Mouse (Mus musculus) myocyte (in vitro differentiated cells): ENCODE measurements around the gene 1700069L16Rik. TPM values are rescaled to one million over a fixed set of nuclear protein-coding genes. Genes with fewer than 3 reads are reported as not detected.

Source experiments
- H3K27me3 ChIP-seq: one replicate; pipeline ENCODE4 v1.6.1; 2011; ENCODE audit not compliant: control insufficient read depth, insufficient read depth, insufficient read length
- H3K36me3 ChIP-seq: one replicate; pipeline ENCODE4 v1.6.1; 2011; ENCODE audit not compliant: control insufficient read depth, insufficient read depth
- H3K4me2 ChIP-seq: one replicate; pipeline ENCODE4 v1.6.1; 2011; ENCODE audit warnings: low read depth, control low read depth
- H3K4me3 ChIP-seq: one replicate; pipeline ENCODE4 v1.5.1; 2011; ENCODE audit warnings: mild to moderate bottlenecking, control low read depth, moderate library complexity
- H3K79me2 ChIP-seq: one replicate; pipeline ENCODE4 v1.6.1; 2011; ENCODE audit not compliant: control insufficient read depth, insufficient read depth
- H3ac ChIP-seq: one replicate; pipeline ENCODE4 v1.6.1; 2011; ENCODE audit not compliant: control insufficient read depth, insufficient read length
- CEBPB ChIP-seq: IDR thresholded peaks from 2 replicates; pipeline ENCODE4 v1.6.1; 2011; ENCODE audit warnings: mild to moderate bottlenecking, moderate library complexity; ENCODE audit not compliant: poor library complexity, insufficient read depth, severe bottlenecking
- E2F4 ChIP-seq: IDR thresholded peaks from one replicate; pipeline ENCODE4 v1.6.1; 2011; ENCODE audit warnings: mild to moderate bottlenecking, control low read depth, moderate library complexity; ENCODE audit not compliant: insufficient read depth
- MAX ChIP-seq: IDR thresholded peaks from one replicate; pipeline ENCODE4 v1.6.1; 2011; ENCODE audit warnings: low read depth, mild to moderate bottlenecking, control low read depth
- MYOD1 ChIP-seq, 3 experiments: IDR thresholded peaks; one replicate each; pipeline ENCODE4 v1.6.1; 2011; ENCODE audit warnings: control low read depth in 2 of 3, low read depth in 2 of 3, mild to moderate bottlenecking in 2 of 3, moderate library complexity in 1 of 3; ENCODE audit not compliant: insufficient read length in 2 of 3, control insufficient read depth in 1 of 3
- MYOG ChIP-seq, 3 experiments: IDR thresholded peaks; one replicate each; pipeline ENCODE4 v1.6.1; 2011; ENCODE audit warnings: control low read depth in 2 of 3, low read depth in 2 of 3, mild to moderate bottlenecking in 2 of 3; ENCODE audit not compliant: insufficient read length in 2 of 3, control insufficient read depth in 1 of 3, insufficient read depth in 1 of 3
- POLR2A ChIP-seq: IDR thresholded peaks from one replicate; pipeline ENCODE4 v1.6.1; 2011; ENCODE audit warnings: low read depth, mild to moderate bottlenecking, control low read depth, moderate library complexity; ENCODE audit not compliant: insufficient read length
- POLR2AphosphoS2 ChIP-seq: IDR thresholded peaks from one replicate; pipeline ENCODE4 v1.6.1; 2011; ENCODE audit warnings: low read depth, control low read depth; ENCODE audit not compliant: insufficient read length
- REST ChIP-seq: IDR thresholded peaks from one replicate; pipeline ENCODE4 v1.6.1; 2011; ENCODE audit warnings: mild to moderate bottlenecking, control low read depth, moderate library complexity; ENCODE audit not compliant: insufficient read depth, insufficient read length
- SRF ChIP-seq: IDR thresholded peaks from one replicate; pipeline ENCODE4 v1.6.1; 2011; ENCODE audit warnings: low read depth; ENCODE audit not compliant: control insufficient read depth, insufficient read length
- TCF12 ChIP-seq: IDR thresholded peaks from one replicate; pipeline ENCODE4 v1.6.1; 2011; ENCODE audit warnings: mild to moderate bottlenecking, control low read depth; ENCODE audit not compliant: poor library complexity, insufficient read depth, severe bottlenecking
- TCF3 ChIP-seq: IDR thresholded peaks from one replicate; pipeline ENCODE4 v1.6.1; 2011; ENCODE audit warnings: low read depth, control low read depth; ENCODE audit not compliant: insufficient read length
- USF1 ChIP-seq: IDR thresholded peaks from one replicate; pipeline ENCODE4 v1.6.1; 2011; ENCODE audit warnings: low read depth, mild to moderate bottlenecking, control low read depth, moderate library complexity
- polyA plus RNA-seq: library from polyadenylated mRNA; unstranded; fragments of >200 nt; fragmentation: generic; extraction: Trizol; gene quantifications from one replicate; pipeline ENCODE4 v1.2.1, GENCODE M21; 2012; ENCODE audit warnings: missing spikeins

The 1700069L16Rik gene
- polyA plus RNA-seq, 1 experiment: not detected

- Histone ChIP-seq H3ac (no peak overlapping the region), H3K4me2 (no peak overlapping the region), H3K79me2 (no peaks in the 10 kb centered on the region), H3K27me3 (peaks cover 20% of the 10 kb centered on the region), H3K4me3 (no peak overlapping the region), H3K36me3 (no peaks in the 10 kb centered on the region)
- TF ChIP-seq TCF3 (no peak), MAX (no peak), MYOG (IDR thresholded peaks at IDR 0.05; ENCODE audit: control insufficient read depth in 1 of 3, insufficient read depth in 1 of 3, insufficient read length in 2 of 3, low read depth in 2 of 3) (no peak), REST (no peak), E2F4 (no peak), CEBPB (no peak), POLR2AphosphoS2 (no peak), MYOD1 (IDR thresholded peaks at IDR 0.05; ENCODE audit: control insufficient read depth in 1 of 3, insufficient read length in 2 of 3, low read depth in 2 of 3) (no peak), POLR2A (no peak), USF1 (no peak), TCF12 (no peak), SRF (no peak)
Observed at GRCm38 (mm10) chr5:113694000-113694399, 30.6 kb downstream of the 1700069L16Rik start.

DNA sequence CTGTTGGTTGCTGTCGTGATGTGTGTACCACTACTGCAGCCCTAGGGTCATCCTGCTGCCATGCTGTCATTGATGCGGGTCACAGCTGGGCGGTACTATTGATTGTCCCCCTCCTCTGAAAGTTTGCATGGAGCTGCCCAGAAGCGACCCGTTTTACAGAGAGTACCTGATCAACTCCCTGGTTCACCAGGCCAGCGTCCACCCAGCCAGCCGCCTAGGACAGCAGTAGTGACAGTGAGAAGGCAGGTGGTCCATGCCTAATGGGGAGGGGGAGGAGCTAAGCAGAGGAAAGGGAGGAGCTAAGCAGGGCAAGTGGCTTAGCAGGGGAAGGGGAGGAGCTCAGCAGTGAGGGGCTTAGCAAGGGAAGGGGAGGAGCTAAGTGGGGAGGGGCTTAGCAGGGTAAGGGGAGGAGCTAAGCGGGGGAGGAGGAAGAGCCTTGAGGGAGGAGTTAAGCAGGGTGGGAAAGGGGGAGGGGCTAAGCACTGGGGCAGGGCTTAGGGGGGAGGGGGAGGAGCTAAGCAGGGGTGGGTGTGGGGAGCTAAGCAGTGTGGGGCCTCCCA, 31.3 kb downstream of the 1700069L16Rik start:
- no peaks in the 10 kb centered on the region for H3K79me2 ChIP-seq
- TF ChIP-seq MAX (no peak), MYOD1 (IDR thresholded peaks at IDR 0.05; ENCODE audit: control insufficient read depth in 1 of 3, insufficient read length in 2 of 3, low read depth in 2 of 3) (no peak), REST (no peak), CEBPB (no peak), TCF3 (no peak), SRF (no peak), E2F4 (no peak)
- no peaks in the 10 kb centered on the region for H3K36me3 ChIP-seq
- peaks cover 17% of the 10 kb centered on the region for H3K27me3 ChIP-seq
- no peak overlapping the region for H3ac ChIP-seq
- no peak overlapping the region for H3K4me2 ChIP-seq
- H3K4me3 ChIP-seq: no peak overlapping the region

DNA sequence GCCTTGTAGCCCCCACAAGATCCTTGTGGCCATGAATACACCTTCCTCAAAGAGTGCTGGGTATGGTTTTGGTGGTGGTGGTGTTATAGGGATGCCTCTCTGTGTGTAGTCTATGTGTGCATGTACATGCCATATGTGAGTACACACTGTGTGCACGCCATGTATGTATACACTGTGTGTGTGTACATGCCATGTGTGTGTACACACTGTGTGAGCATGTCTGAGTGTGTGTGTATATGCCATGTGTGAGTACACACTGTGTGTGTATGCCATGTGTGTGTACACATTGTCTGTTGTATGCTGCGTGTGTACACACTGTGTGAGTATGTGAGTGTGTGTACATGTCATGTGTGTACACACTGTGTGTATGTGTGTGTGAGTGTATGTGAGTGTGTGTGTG, 33.7 kb downstream of the 1700069L16Rik start:
- TF ChIP-seq USF1: no peak
- TF ChIP-seq SRF: no peak
- no peak for TF ChIP-seq MAX

DNA sequence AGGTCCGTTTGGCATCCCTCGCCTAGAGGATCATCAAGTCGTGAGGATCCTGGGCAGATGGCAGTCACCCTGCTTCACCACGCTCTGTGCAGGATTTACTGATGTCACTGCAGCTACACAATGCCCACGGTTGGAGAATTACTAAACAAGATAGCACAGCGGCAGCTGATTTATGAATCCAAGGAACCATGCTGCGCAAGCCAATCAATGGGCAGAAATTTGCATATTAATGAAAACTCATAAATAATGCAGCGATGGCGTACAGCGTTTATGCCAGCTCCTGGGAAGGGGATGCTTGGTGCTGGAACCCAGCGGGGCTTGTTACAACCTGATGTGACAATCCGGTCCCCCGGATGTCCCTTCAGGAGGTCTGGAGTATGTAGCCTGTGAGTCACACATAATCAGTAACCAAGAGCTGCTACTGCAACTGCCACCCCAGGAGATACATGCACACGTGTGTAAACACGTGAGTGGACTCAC, 34.5 kb downstream of the 1700069L16Rik start:
- TF ChIP-seq USF1 (no peak), TCF3 (no peak), POLR2AphosphoS2 (no peak), REST (no peak), POLR2A (no peak), SRF (no peak), MYOD1 (IDR thresholded peaks at IDR 0.05; ENCODE audit: control insufficient read depth in 1 of 3, insufficient read length in 2 of 3, low read depth in 2 of 3) (no peak), MYOG (IDR thresholded peaks at IDR 0.05; ENCODE audit: control insufficient read depth in 1 of 3, insufficient read depth in 1 of 3, insufficient read length in 2 of 3, low read depth in 2 of 3) (no peak), CEBPB (no peak), MAX (no peak), E2F4 (no peak), TCF12 (no peak)
- Histone ChIP-seq H3K4me2 (no peak overlapping the region), H3K79me2 (no peaks in the 10 kb centered on the region), H3K36me3 (no peaks in the 10 kb centered on the region), H3ac (no peak overlapping the region), H3K27me3 (no peaks in the 10 kb centered on the region), H3K4me3 (no peak overlapping the region)

More for the DNA sequence above, 33.7 kb downstream of the 1700069L16Rik start:
- no peaks in the 10 kb centered on the region for H3K27me3 ChIP-seq
- H3ac ChIP-seq: no peak overlapping the region
- no peak overlapping the region for H3K4me3 ChIP-seq
- no peaks in the 10 kb centered on the region for H3K36me3 ChIP-seq
- no peak overlapping the region for H3K4me2 ChIP-seq
- no peaks in the 10 kb centered on the region for H3K79me2 ChIP-seq

DNA sequence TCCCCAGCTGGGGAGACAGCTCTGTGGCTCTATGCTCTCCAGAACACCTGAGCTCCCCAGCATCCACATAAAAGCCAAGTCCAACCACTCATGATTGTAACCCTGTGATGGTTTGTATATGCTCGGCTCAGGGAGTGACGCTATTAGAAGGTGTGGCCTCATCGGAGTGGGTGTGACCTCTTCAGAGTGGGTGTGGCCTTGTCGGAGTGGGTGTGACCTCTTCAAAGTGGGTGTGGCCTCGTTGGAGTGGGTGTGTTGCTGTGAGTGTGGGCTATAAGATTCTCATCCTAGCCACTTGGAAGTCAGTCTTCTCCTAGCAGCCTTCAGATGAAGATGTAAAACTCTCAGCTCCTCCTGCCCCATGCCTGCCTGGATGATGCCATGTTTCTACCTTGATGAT, 37.1 kb downstream of the 1700069L16Rik start:
- no peaks in the 10 kb centered on the region for H3K36me3 ChIP-seq
- H3K4me2 ChIP-seq: no peak overlapping the region
- peaks cover 12% of the 10 kb centered on the region for H3K27me3 ChIP-seq
- H3ac ChIP-seq: no peak overlapping the region
- H3K4me3 ChIP-seq: no peak overlapping the region
- no peaks in the 10 kb centered on the region for H3K79me2 ChIP-seq
- TF ChIP-seq TCF3 (no peak), POLR2AphosphoS2 (no peak), CEBPB (no peak), TCF12 (no peak), MAX (no peak), POLR2A (no peak), E2F4 (no peak), SRF (no peak), USF1 (no peak), MYOG (IDR thresholded peaks at IDR 0.05; ENCODE audit: control insufficient read depth in 1 of 3, insufficient read depth in 1 of 3, insufficient read length in 2 of 3, low read depth in 2 of 3) (no peak), MYOD1 (IDR thresholded peaks at IDR 0.05; ENCODE audit: control insufficient read depth in 1 of 3, insufficient read length in 2 of 3, low read depth in 2 of 3) (no peak), REST (no peak)
